Mouse (Mus musculus): ENCODE results near the gene Sun1.

The Sun1 gene

DNA sequence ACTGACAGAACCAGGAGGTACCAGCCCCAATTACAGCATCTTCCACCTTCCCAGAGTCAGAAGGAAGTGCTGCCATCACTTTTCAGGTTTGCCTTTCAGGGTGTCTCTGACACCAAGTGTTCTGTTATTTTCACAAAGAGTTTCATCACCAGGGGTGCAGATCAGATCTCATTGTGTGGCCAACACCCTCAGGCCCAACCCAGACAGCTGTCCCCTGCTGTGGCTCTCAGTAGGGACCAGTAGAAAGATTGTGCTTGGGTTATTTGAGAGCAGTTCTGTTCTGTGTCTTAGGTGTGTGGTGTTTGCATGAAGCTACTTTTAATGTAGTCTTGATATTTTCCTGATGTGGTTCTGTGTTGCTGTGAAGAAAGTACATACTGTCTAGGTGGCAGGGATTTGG is 7.7 kb downstream of the Sun1 start:
- DNase-seq (ENCODE audit: low read depth, low spot score) = no peak

DNA sequence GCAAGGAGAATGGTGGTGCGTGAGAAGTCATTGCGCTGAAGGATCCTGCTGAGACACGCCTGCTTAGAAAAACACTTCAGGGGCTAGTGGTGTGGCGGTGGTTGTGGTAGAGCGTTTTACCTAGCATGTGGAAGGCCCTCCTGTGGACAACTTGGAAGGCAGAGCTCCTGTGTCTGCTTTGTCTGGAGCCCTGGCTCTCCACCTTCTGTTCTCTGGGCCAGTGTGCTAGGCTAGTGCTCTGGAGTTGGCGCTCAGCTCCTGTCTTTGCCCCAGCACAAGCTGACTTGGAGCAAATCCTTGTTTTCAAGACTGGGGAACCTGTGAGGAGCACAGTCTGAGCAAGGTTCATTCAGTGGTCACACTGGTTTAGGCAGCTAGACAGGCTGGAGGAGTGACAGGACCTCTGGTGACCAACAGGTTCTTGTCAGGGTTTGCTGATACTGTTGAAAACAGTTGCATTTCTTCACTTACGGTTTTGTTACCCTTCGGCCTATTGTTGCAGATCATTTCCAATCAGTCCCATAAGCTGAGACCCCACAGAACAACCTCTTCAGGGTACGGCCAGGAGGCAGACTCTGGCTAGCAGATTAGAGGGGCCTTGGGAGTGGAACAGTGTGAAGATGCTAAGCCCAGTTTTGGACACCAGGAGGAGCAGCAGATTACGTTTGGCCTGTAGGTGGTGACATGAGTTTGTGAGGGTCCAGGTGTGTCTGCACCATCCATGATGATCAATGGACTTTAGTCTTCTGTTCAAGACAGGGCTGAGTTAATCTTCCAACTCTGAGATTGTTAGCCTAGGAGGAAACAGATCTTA is 8.6 kb downstream of the Sun1 start:
- DNase-seq (ENCODE audit: low read depth, low spot score) = peak; percentile 48

DNA sequence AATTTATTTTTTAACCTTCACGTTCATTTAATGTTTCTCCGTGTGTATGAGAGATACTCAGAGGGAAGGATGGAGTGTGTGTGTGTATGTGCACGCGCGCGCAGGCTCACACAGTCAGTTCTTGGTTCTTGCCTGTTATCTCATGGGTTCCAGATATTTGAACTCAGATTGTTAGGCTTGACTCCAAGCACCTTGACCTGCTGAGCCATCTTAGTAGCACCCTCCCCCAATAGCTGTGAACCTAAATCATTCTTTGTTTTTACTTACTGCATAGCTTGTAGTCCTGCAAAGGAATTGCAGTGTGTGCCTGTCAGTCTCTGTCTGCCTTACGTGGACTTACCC is 9.2 kb downstream of the Sun1 start:
- no peak for DNase-seq (ENCODE audit: low read depth, low spot score)

DNA sequence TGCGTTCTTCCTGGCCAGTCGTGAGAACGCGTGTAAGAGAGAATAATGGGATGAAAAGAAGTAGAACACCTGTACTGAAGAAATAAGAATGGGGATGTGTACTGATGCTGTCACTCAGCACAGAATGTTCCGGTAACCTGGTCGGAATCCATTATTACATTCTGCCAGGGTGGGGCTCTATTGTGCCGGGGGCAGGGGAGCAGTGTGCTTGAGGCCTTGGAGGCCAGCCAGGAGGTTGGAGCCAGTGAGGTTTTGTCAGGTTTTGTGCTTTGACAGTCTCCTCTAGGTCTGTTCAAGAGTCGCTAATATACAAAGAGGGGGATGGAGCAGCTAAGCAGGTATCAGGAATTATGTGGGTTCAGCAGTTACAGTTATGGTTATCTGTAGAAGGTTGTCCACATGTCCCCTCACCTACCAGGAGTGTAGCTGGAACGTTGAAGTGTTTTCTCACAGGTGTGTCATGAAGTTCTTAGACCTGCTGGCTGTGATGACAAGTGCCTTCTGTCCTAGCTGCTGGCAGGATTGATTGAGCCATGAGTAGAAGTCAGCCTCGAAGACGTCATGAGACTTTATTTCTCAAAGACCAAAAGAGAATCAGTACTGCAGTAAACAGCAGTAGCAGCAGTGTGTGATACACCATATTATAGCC is 11.4 kb downstream of the Sun1 start:
- no peak for DNase-seq (ENCODE audit: low read depth, low spot score)

DNA sequence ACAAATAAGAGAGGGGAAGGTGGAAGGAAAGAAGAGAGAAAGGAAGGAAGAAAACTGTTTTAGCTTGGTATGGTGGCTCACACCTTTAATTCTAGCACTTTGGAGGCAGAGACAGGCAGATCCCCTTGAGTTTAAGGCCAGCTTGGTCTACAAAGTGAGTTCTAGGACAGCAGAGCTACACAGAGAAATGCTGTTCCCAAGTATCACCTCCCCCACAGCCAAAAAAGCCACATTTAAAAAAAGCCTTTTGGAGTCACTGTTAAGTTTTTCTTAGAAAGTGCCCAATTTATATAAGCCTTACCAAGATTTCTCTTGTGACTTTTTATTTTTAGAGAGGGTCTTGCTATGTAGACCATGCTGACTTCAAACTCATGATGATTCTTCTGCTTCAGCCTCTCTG is 13.9 kb downstream of the Sun1 start:
- no peak for DNase-seq (ENCODE audit: low read depth, low spot score)

DNA sequence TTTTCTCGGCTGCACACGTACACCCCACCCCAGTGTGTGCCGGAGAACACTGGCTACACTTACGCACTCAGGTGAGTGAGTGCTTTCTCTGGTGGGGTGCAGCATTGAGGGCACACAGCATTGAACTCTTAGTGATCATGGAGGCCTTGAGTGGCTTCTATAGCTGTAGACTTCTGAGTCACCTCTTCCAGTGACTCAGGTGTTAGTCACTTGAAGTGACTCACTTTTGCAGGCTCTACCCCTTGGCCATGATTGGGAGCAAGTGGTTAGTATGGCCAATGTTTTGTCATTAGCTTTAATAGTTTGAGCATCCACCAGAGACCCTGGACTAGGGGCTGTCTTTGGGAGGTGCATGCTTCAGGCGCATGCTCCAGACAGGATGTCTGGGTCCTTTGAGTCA is 14.7 kb downstream of the Sun1 start:
- no peak for DNase-seq (ENCODE audit: low read depth, low spot score)

DNA sequence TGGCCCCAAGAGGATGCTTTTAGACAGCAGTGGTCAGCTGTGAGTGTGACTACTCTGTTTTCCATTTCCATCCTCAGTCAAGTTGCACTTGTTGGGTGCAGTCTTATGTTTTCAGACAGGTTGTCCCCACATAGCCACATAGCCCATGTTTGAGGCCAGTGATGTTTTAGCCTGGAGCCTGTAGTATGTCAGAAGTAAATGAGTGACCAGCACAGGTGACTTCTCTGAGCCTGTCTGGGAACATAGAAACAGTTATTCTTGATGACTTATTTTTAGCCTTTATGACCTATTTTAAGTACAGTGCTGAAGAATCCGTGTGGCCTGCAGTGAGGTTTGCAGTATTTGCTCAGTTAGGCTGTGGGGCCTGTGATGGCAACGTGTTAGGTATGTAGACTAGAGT is 15.7 kb downstream of the Sun1 start:
- DNase-seq (ENCODE audit: low read depth, low spot score) = no peak

DNA sequence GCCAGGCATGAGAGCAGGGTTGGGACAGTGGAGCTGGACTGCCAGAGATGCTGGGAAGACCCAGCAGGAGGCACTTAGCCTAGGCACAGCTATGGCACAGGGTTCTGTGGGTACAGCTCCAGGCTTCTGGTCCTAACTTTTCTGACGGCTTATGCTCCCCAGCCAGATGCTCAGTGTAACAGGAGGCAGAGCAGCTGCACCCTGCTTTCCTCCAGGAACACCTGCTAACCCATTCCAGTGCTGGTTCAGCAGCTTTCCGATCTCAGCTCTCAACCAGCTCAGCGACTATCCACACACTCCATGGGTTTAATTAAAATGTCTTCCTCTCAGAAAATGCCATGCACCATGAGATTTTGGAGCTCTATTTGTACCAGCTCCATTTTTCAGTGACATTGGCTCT is 16.3 kb downstream of the Sun1 start:
- no peak for DNase-seq (ENCODE audit: low read depth, low spot score)

DNA sequence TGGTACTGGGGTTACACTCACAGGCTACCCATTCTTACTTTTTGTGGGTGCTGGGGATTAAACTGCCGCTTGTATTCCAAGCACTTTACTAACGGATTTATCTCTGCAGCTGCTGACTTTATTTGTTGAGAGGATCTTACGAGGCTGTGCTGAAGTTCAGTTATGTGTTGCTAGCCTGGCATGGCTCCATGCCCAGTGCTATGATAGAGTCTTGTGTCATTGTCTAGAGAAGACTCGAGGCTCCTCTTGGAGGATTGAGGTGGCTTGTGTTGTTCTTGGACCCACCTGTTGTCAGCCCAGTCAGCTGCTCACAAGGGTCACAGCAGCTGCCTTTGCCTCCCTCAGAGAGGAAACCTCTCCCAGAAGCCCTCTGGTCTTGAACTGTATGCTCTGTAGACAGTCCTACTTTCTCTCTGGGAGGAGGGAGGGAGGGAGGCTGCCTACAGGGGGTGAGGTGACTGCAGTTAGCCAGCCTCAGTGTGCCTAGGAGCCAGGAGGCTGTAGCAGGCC is 19.6 kb downstream of the Sun1 start:
- no peak for DNase-seq (ENCODE audit: low read depth, low spot score)

DNA sequence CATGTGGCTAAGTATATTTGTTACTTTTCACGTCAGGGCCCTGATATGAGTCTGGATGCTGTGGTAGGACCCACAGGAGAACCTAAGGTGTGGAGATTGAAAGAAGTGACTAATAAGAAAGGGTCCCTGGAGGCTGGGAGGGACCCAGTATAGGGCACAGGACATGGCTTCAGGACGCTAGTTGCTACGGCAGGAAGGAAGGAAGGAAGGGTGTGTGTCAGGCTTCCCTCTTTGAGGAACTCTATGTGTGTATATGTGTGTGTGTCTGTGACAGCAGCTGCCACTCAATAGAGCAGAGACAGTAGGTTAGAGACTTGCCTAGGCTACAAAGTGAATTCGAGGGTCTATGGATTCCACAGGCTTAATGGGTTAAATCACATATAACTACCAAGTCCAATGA is 20.2 kb downstream of the Sun1 start:
- DNase-seq (ENCODE audit: low read depth, low spot score) = no peak

DNA sequence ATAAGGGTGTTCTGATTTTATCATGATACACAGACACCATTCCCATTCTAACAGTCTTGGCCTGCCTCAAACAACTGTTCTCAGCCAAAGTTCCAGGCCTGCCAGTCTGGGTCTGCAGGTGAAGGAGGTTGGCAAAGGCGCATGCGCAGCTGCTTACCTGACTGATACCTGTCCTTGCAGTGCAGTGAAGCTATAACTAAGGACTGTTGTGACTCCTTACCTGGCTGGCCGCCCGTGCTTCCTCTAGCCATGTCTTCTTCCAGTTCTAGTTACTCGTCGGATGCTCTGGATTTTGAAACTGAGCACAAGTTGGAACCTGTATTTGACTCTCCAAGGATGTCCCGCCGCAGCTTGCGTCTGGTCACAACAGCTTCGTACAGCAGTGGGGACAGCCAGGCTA is 22.9 kb downstream of the Sun1 start:
- DNase-seq (ENCODE audit: low read depth, low spot score) = no peak

DNA sequence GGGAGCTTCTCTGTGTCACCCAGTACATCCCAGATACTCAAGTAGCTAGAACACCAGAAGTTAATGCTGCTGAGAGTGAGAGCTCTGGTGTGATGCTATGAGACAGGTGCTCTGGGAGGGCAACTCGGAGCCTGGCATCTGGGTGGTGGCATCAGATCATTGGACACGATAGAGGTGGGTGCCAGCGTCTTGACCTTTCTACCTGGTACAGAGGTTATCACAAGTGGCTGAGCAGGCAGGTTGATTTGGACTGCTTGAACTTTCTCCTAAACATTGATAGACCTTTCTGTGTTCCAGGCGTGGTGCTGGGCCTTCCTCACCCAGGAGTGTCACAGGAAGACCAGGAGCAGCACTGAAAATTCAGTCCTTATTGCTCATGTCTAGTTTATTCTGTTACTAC is 26.8 kb downstream of the Sun1 start:
- no peak for DNase-seq (ENCODE audit: low read depth, low spot score)

DNA sequence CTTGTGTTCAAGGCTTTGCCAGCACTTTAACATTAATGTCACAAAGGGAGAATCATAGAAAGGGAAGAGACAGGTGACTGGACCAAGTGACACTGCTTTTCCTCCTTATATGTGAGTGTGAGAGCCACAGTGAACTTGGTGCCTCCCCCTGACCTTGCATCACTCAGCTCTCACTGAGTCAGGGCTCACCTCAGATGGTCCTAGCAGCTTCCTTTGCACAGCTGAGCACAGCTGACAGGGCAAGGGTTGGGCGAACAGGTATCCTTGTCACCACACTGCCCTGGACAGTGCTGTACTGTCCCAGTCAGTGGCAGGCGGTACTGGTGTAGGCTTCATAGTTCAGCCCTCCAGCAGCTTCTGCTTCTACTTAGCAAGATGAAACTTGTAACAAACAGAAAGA is 27.2 kb downstream of the Sun1 start:
- no peak for DNase-seq (ENCODE audit: low read depth, low spot score)

DNA sequence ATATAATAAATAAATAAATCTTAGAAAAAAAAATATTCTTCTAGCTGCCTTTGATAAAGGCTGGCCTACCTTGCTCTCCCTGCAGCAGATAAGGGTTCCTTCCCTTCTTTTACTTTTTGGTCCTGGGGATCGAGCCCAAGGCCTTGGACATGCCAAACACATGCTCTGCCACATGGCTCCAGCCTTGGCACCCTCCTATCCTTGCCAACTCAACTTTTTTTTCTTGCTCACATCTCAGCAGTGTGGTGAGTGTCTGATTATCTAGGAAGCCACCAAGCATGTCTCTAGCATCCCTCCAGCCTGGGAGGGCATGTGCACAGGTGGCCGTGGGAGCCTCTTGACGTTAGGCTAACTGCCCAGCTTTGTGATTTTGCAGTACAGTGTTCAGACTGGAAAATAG is 27.9 kb downstream of the Sun1 start:
- DNase-seq (ENCODE audit: low read depth, low spot score) = no peak

DNA sequence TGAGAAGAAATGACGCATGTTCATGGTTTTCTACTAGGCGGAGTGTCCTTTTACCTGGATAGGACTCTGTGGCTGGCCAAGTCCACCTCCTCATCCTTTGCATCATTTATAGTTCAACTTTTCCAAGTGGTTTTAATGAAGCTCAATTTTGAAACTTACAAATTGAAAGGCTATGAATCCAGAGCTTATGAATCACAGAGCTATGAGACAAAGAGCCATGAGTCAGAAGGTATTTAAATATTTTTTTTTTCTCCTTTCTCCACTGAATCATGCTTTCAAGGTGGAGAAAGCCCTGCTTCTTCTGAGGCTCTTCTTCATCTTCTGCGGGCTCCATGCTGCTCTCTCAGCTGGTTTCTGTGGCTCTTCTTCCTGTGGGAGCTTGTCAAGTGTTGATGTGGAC is 29.3 kb downstream of the Sun1 start:
- no peak for DNase-seq (ENCODE audit: low read depth, low spot score)

DNA sequence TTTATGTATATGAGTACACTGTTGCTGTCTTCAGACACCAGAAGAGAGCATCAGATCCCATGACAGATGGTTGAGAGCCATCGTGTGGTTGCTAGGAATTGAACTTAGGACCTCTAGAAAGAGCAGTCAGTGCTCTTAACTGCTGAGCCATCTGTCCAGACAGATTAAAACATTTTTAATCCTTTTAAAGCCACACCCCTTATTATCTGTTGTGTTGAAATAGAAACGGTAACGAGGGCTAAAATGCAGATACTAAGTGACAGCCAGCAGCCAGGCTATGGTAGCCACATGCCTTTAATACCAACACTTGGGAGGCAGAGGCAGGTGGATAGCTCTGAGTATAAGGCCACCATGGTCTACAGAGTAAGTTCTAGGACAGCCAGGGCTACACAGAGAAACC is 31.6 kb downstream of the Sun1 start:
- no peak for DNase-seq (ENCODE audit: low read depth, low spot score)

DNA sequence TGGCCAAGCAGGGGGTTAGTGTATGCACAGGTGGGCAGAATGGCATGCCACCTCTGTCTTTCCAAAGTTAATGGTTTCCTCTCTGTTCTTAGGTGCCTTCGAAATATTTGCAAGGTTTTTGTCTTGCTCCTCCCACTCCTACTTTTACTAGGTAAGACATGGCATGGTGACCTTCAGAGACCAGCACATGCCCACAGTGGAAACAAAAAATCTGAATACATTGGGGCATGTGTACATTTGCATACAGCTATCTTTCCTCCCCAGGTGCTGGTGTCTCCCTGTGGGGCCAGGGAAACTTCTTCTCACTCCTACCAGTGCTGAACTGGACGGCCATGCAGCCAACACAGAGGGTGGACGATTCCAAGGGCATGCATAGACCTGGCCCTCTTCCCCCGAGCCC is 34.0 kb downstream of the Sun1 start:
- no peak for DNase-seq (ENCODE audit: low read depth, low spot score)

DNA sequence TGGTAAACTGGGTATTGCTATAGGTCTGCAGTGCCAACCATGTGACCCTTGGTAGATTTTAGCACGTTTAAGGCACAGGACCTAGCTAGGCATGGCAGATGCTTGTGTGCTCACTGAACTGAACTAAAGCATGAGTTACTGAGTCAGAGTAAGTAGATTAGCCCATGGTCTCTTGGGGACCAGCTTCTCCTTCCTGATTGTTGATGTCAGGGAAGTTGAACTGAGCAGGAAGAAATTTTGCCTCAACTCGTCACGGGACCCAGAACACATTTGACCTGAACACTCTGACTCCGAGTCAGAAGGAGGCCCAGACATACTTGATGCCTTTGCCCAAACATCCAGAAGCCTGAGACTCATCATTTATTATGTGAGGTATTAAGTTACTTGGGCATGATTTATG is 37.0 kb downstream of the Sun1 start:
- no peak for DNase-seq (ENCODE audit: low read depth, low spot score)

DNA sequence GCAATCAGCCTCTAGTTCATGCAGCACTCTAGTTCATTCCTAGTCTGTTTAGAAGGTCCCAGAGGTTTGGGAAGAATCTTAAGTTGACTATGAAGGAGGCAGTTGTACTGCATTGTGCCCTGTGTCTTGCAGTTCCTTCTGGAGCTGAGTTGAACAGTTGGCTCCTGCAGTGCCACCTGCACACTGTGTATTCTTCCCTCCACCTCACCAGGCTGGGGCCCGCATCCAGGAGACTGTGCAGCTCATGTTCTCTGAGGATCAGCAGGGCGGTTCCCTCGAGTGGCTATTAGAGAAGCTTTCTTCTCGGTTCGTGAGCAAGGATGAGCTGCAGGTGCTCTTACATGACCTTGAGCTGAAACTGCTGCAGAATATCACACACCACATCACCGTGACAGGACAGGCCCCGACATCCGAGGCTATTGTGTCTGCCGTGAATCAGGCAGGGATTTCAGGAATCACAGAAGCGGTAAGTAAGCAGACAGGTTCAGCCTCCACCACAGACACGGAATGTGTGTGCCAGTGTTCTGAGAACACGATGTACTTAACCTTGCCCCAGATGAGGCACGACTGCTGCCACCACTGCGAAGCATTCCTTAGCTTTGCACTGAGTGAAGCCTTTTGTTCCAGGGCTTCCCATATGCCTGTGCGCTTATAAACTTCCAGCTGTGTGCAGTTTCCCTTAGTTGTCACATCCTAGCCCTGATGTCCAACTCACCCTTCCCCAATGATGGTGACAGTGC is 40.8 kb downstream of the Sun1 start:
- no peak for DNase-seq (ENCODE audit: low read depth, low spot score)

DNA sequence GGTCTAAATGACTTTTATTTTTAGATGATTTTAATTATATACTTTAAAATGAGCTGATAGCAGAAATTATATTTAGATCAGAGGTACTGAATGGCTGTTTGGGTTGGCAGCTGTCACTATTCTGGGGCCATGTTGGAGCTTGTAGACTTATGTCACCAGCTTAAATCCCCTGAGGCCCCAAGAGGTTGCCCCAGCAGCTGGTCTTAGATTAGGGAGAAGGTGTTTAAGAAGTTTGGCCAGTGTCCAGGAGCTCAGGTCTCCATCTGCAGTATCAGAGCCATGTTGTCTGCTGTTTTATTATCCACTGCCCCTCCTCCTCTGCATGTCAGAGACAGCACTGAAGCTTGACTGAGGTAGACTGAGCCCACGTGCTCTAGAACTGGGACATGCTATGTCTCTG is 42.9 kb downstream of the Sun1 start:
- DNase-seq (ENCODE audit: low read depth, low spot score) = no peak

DNA sequence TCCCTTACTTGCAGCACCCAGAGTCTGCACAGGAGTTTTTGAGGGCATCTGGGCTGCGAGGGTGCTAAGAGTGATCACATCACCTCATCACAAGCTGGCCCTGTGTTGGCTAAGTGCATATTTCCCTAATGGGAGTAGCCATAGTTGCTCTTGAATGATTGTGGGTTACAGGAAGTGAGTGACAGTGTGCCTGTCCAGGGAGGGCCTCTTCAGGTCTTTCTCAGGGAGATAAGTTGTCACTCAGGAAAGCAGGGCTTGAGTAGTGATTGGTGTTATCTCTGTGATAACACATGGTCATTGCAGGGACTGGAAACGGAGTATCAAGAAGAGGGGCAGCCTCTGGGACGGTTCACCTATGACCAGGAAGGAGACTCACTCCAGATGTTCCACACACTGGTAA is 47.3 kb downstream of the Sun1 start:
- DNase-seq (ENCODE audit: low read depth, low spot score) = no peak

DNA sequence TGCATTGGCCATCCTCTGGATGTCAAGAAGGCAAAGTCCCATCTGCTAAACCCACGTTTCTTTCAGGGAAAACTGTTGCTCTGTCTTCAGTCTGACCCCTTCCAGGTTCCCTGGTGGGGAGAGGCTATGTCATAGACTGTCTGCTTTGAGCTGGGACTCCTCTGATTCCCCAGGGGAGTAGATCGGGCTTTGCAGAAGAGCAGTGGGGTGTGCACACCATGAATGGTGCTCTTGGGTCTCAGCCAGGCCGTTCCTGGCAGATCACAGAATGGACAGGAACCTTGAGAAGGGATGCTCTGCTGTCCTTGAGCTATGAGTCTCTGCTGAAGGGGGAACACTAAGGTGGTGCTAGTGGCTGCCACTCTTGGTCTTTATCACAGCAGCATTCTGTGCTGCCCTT is 48.4 kb downstream of the Sun1 start:
- no peak for DNase-seq (ENCODE audit: low read depth, low spot score)

DNA sequence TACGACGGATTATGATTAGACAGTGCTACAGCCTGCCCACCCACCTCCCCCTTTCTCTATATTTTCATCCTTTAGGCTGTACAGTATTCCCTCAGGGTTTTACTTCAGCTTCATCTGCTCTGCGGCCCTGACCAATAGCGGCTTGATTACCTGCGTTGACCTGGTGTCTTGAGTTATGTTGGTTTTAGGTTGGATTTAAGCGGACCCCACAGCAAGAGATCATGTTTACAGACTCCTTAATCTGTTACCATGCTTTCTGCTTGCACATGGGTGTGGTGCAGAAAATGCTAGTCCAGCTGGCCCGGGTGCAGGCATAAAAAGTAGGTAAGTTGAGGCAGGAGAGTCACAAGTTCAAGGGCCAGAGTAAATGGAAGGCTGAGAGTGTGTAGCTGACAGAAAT is 50.8 kb downstream of the Sun1 start:
- DNase-seq (ENCODE audit: low read depth, low spot score) = no peak
